Mouse (Mus musculus) hindbrain, postnatal 0 days (tissue): Measurements from ENCODE around the gene Gda. TPM values are rescaled to one million over a fixed set of nuclear protein-coding genes. Genes with fewer than 3 reads are reported as not detected.

Source experiments
- ATAC-seq: fragments of 200-750 bp; cut with Nextera tagmentation; 2 replicates; pipeline ENCODE4 v1.8.0; 2017; ENCODE audit warnings: mild to moderate bottlenecking, moderate TSS enrichment, moderate library complexity
- DNase-seq: peaks from one replicate; pipeline ENCODE4 v3.0.0-alpha.2; 2015; ENCODE audit warnings: low spot score
- H3K27ac ChIP-seq: fragments of 300-500 bp; sonication (generic); 2 replicates; pipeline ENCODE4 v1.5.1; 2014; ENCODE audit warnings: mild to moderate bottlenecking
- H3K27me3 ChIP-seq: fragments of 300-500 bp; sonication (generic); 2 replicates; pipeline ENCODE4 v1.6.1; 2014; ENCODE audit warnings: low read length, mixed read lengths; ENCODE audit not compliant: insufficient read depth
- H3K36me3 ChIP-seq: fragments of 300-500 bp; sonication (generic); 2 replicates; pipeline ENCODE4 v1.6.1; 2014; ENCODE audit warnings: low read length, mixed read lengths; ENCODE audit not compliant: insufficient read depth
- H3K4me1 ChIP-seq: fragments of 300-500 bp; sonication (generic); 2 replicates; pipeline ENCODE4 v1.6.1; 2014; ENCODE audit warnings: antibody characterized with exemption, low read length, mixed read lengths; ENCODE audit not compliant: insufficient read depth
- H3K4me2 ChIP-seq: fragments of 300-500 bp; sonication (generic); 2 replicates; pipeline ENCODE4 v1.6.1; 2014; ENCODE audit warnings: low read depth, mild to moderate bottlenecking, low read length, moderate library complexity, mixed read lengths
- H3K4me3 ChIP-seq: fragments of 300-500 bp; sonication (generic); 2 replicates; pipeline ENCODE4 v1.5.1; 2014; ENCODE audit warnings: low read length
- H3K9ac ChIP-seq: fragments of 300-500 bp; sonication (generic); replicated peaks from 2 replicates; pipeline ENCODE4 v1.6.1; 2014; ENCODE audit warnings: mild to moderate bottlenecking, low read length, moderate library complexity, mixed read lengths
- H3K9me3 ChIP-seq: fragments of 300-500 bp; sonication (generic); 2 replicates; pipeline ENCODE4 v1.6.1; 2016; ENCODE audit warnings: low read length, mixed read lengths
- CTCF ChIP-seq: IDR thresholded peaks from 2 replicates; pipeline ENCODE4 v1.5.1; 2016; ENCODE audit warnings: antibody characterized with exemption, control low read depth, low read depth
- WGBS: fragments of 180-500 bp; shearing (Covaris S2); extraction: QIAGEN DNeasy Blood & Tissue Kit; methylation state at CpG from one replicate; pipeline ENCODE4 v1.1.7; 2014; 5-methylcytosine and 5-hydroxymethylcytosine counted together
- polyA plus RNA-seq: library from polyadenylated mRNA; unstranded; fragments of >200 nt; fragmentation: Nextera tagmentation; extraction: Ambion mirVana; gene quantifications from 2 replicates; pipeline ENCODE4 v1.2.1, GENCODE M21; 2015
- total RNA-seq: library from RNA; depleted of rRNA; stranded (reverse); fragments of >200 nt; gene quantifications from 2 replicates; pipeline ENCODE4 v1.2.3, GENCODE M21; 2014

Gene Gda
- total and polyA plus RNA-seq, 2 experiments from 2014 or later: 0.64 to 2.7 TPM

DNA sequence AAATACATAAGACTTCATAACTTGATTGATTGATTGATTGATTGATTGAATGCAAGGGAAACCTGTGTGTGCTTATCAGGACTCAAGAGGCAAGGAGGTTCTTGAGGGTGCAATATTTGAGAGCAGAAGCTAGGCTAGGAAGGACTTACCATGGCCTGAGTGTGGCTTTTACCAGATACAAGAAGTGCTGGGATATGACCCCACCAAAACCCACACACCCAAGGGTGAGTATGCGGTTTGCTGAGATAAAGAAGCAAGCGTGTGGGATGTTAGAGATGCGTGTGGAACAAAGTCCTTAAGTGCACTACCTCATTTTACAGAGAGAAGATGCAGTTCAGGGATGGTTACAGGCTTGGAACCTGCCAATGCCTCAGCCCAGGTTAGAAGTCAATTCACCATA lies 41.0 kb downstream of the Gda start:
- Histone ChIP-seq H3K9me3 (no peaks in the 10 kb centered on the region), H3K9ac (no peak overlapping the region), H3K36me3 (no peaks in the 10 kb centered on the region), H3K4me1 (no peaks in the 10 kb centered on the region), H3K4me2 (no peak overlapping the region), H3K4me3 (no peak overlapping the region), H3K27ac (no peak overlapping the region), H3K27me3 (no peaks in the 10 kb centered on the region)
- ATAC-seq: no peak
- DNase-seq: no peak
- TF ChIP-seq CTCF: no peak
- 97% methylated on average over 3 of the region's 3 CpGs for WGBS

DNA sequence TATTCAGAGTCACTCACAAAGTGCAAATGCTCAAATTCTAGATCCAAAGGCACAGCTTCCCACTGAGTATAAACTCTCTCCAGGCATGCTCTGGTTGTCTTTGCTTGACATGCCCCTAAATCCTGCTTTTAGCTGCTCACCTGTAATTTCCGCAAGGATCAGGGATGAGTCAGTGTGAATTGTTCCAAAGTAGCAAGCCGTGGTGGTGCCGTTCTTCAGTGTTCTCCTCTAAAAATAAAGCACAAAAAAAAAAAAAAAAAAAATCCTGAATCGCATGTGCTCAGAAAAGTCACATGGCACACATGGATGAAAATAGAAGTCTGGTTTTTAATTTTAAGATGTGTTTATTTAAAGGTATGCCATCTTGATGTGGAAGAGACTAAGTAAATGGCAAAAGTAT lies 47.9 kb downstream of the Gda start:
- no peak for ATAC-seq
- Histone ChIP-seq H3K9ac (no peak overlapping the region), H3K36me3 (no peaks in the 10 kb centered on the region), H3K4me1 (no peaks in the 10 kb centered on the region), H3K9me3 (no peaks in the 10 kb centered on the region), H3K27ac (no peak overlapping the region), H3K4me3 (no peak overlapping the region), H3K27me3 (no peaks in the 10 kb centered on the region), H3K4me2 (no peak overlapping the region)
- no peak for TF ChIP-seq CTCF
- 96% methylated on average over 4 of the region's 4 CpGs for WGBS
- DNase-seq: no peak

DNA sequence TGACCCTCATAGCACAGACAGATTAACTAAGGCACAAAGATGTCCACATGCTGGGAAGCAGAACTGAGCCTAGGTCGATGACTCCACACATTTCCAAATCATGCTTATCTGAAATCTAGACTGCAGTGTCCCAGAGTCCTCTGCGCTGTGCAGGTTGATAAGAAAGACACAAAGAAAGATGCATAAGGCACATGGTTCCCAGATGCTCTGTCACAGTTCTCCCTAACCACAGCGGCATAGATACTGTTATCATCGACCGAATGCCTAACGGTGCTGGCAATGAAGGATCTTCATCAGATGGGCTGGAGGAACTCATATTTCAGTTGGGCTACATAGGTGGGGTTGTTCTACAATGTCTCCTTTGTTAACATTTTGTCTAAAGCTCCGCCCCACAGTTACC lies 49.5 kb downstream of the Gda start:
- no peak for ATAC-seq
- Histone ChIP-seq H3K4me1 (no peaks in the 10 kb centered on the region), H3K27ac (no peak overlapping the region), H3K36me3 (no peaks in the 10 kb centered on the region), H3K27me3 (no peaks in the 10 kb centered on the region), H3K4me2 (no peak overlapping the region), H3K4me3 (no peak overlapping the region), H3K9me3 (no peaks in the 10 kb centered on the region), H3K9ac (no peak overlapping the region)
- TF ChIP-seq CTCF: no peak
- no peak for DNase-seq
- WGBS: 87% methylated on average over 7 of the region's 7 CpGs

DNA sequence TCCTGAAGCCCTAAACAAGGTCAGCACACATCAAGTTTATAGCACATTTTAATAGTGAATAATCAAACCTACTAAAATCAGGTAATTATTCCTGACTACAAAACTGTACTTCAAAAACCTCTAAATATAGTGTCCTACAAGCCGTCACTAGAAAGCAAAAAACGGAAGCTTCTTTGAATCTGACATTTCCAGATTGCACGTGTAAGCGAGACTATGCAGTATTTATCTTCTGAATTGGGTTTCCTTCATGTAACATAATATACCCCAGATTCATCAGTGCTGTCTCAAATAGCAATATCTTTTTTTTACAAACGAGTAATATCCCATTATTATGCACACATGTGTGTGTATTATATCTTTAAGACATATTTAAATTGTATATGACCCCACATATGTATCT lies 54.8 kb downstream of the Gda start:
- ATAC-seq: no peak
- H3K27ac ChIP-seq: no peak overlapping the region
- H3K4me3 ChIP-seq: no peak overlapping the region
- H3K4me1 ChIP-seq: no peaks in the 10 kb centered on the region
- no peak for TF ChIP-seq CTCF
- H3K36me3 ChIP-seq: no peaks in the 10 kb centered on the region
- WGBS: 86% methylated on average over 5 of the region's 5 CpGs
- H3K4me2 ChIP-seq: no peak overlapping the region
- DNase-seq: no peak
- no peaks in the 10 kb centered on the region for H3K27me3 ChIP-seq
- no peak overlapping the region for H3K9ac ChIP-seq
- H3K9me3 ChIP-seq: no peaks in the 10 kb centered on the region

DNA sequence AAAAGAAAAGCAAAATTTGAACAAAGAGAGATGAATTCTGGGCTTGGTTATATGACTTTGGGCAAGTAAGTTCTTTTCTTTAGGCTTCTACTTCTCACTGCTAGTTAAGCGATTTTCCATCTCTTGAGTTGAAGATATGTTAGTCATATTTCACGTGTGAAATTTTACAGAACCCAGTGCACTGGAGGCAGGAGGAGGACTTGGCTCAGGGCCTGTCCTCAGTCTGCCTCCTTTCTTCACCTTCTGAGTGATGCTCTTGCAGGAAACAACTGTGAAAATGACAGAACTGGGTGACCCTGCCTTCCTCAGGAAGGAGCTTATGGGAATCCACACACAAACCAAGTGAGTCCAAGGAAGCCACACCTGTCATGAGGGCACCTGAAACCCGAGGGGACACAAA lies 57.9 kb downstream of the Gda start:
- WGBS: 73% methylated on average over 3 of the region's 3 CpGs
- H3K4me2 ChIP-seq: no peak overlapping the region
- TF ChIP-seq CTCF: no peak
- no peak for DNase-seq
- H3K27me3 ChIP-seq: no peaks in the 10 kb centered on the region
- H3K9ac ChIP-seq: no peak overlapping the region
- H3K9me3 ChIP-seq: no peaks in the 10 kb centered on the region
- no peak for ATAC-seq
- H3K4me3 ChIP-seq: no peak overlapping the region
- H3K27ac ChIP-seq: no peak overlapping the region
- no peaks in the 10 kb centered on the region for H3K4me1 ChIP-seq
- H3K36me3 ChIP-seq: no peaks in the 10 kb centered on the region

DNA sequence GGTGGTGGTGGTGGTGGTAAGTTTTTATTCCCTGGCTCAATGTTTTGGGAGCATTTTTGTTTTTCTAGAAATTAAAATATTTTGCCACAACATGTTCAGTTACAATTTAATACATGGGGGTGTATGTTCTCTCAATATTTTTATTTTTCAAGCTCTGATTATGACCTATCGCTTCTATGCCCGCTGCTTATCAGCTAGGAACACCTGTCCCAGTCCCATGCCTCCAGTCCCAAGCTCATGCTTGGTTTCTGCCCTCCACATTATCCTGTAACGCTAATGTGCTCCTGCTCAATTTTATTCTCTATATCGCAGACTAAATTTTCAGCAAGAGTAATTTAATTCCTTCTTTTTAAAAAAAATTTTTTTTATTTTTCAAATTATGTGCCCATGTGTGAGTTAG lies 64.1 kb downstream of the Gda start:
- DNase-seq: no peak
- H3K9me3 ChIP-seq: no peaks in the 10 kb centered on the region
- H3K27me3 ChIP-seq: no peaks in the 10 kb centered on the region
- no peaks in the 10 kb centered on the region for H3K36me3 ChIP-seq
- no peak for TF ChIP-seq CTCF
- WGBS: 95% methylated on average over 4 of the region's 4 CpGs
- no peaks in the 10 kb centered on the region for H3K4me1 ChIP-seq
- ATAC-seq: no peak
- no peak overlapping the region for H3K9ac ChIP-seq
- no peak overlapping the region for H3K27ac ChIP-seq
- H3K4me3 ChIP-seq: no peak overlapping the region
- no peak overlapping the region for H3K4me2 ChIP-seq

DNA sequence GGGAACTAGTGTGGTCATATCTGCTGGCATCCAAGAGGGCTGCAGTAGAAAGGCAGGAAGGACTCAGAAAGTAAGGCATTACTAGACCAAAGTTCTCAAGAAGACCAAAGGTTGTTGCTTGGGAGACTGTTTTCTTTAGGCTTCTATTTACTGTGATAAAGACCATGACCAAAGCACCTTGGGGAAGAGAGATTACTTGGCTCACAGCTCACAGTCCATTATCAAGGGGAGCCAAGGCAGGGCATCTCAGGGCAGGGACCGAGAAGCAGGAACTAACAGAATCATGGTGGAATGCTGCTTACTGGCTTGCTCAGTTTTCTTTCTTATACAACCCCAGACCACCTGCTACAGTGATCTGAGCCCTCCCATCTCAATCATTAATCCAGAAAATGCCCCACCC lies 65.9 kb downstream of the Gda start:
- Histone ChIP-seq H3K4me2 (no peak overlapping the region), H3K4me3 (no peak overlapping the region), H3K36me3 (no peaks in the 10 kb centered on the region), H3K9ac (no peak overlapping the region), H3K4me1 (no peaks in the 10 kb centered on the region), H3K27me3 (no peaks in the 10 kb centered on the region), H3K27ac (no peak overlapping the region), H3K9me3 (no peaks in the 10 kb centered on the region)
- ATAC-seq (no peak), DNase-seq (no peak)
- TF ChIP-seq CTCF: no peak
- 75% methylated on average over 1 of the region's 1 CpGs for WGBS

DNA sequence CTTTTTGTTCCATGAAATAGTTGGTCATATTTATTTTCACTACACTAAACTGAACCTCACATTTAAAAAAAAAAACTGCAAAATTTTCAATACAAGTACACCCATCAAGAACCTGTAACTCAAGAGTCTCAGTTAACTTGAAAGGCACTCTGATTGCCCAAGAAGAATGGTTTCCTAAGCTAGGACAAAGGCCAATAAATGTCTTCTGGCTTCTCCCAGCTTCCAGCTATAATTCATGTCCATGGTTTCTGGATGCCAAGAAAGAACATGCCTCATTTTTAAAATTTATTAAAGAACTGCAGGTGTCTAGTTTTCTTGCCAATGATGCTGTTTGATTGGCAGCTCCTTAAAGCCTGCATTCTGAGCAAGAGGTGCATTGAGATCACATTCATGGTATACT lies 75.3 kb downstream of the Gda start:
- H3K9ac ChIP-seq: no peak overlapping the region
- DNase-seq: peak; percentile 6
- ATAC-seq: no peak
- no peaks in the 10 kb centered on the region for H3K36me3 ChIP-seq
- H3K9me3 ChIP-seq: no peaks in the 10 kb centered on the region
- no peak overlapping the region for H3K27ac ChIP-seq
- no peaks in the 10 kb centered on the region for H3K4me1 ChIP-seq
- TF ChIP-seq CTCF: no peak
- H3K4me2 ChIP-seq: no peak overlapping the region
- H3K27me3 ChIP-seq: no peaks in the 10 kb centered on the region
- H3K4me3 ChIP-seq: no peak overlapping the region
